Mouse (Mus musculus) forebrain, embryonic 11.5 days (tissue): Measurements from ENCODE around the gene Usp5. TPM values are rescaled to one million over a fixed set of nuclear protein-coding genes. Genes with fewer than 3 reads are reported as not detected.
"Not testable (repeated sequence)": the region's sequence is repeated elsewhere in the genome, so short reads cannot be mapped to it uniquely, and the experiment has no call there.

Source experiments
- ATAC-seq: fragments of 200-750 bp; cut with Nextera tagmentation; replicated peaks from 2 replicates; pipeline ENCODE4 v1.8.0; 2017; ENCODE audit warnings: moderate TSS enrichment; ENCODE audit not compliant: low FRiP score
- DNase-seq: peaks from one replicate; pipeline ENCODE4 v3.0.0-alpha.2; 2017; ENCODE audit warnings: low spot score
- H3K27ac ChIP-seq: fragments of 300-500 bp; sonication (generic); 2 replicates; pipeline ENCODE4 v1.5.1; 2014; ENCODE audit warnings: low read depth, low read length
- H3K27me3 ChIP-seq: fragments of 300-500 bp; sonication (generic); 2 replicates; pipeline ENCODE4 v1.6.1; 2014; ENCODE audit warnings: mild to moderate bottlenecking, low read length, mixed read lengths; ENCODE audit not compliant: control insufficient read depth, insufficient read depth
- H3K36me3 ChIP-seq: fragments of 300-500 bp; sonication (generic); 2 replicates; pipeline ENCODE4 v1.6.1; 2014; ENCODE audit warnings: mild to moderate bottlenecking, low read length, moderate library complexity, mixed read lengths; ENCODE audit not compliant: control insufficient read depth, insufficient read depth
- H3K4me1 ChIP-seq: fragments of 300-500 bp; sonication (generic); replicated peaks from 2 replicates; pipeline ENCODE4 v1.6.1; 2014; ENCODE audit warnings: low read length, mixed read lengths; ENCODE audit not compliant: control insufficient read depth, insufficient read depth
- H3K4me2 ChIP-seq: fragments of 300-500 bp; sonication (generic); 2 replicates; pipeline ENCODE4 v1.6.1; 2014; ENCODE audit warnings: low read depth, mild to moderate bottlenecking, low read length, moderate library complexity, mixed read lengths; ENCODE audit not compliant: severe bottlenecking
- H3K4me3 ChIP-seq: fragments of 300-500 bp; sonication (generic); 2 replicates; pipeline ENCODE4 v1.5.1; 2014; ENCODE audit warnings: low read depth, low read length
- H3K9ac ChIP-seq: fragments of 300-500 bp; sonication (generic); 2 replicates; pipeline ENCODE4 v1.6.1; 2014; ENCODE audit warnings: low read length
- H3K9me3 ChIP-seq: fragments of 300-500 bp; sonication (generic); 2 replicates; pipeline ENCODE4 v1.6.1; 2016; ENCODE audit warnings: low read length, mixed read lengths; ENCODE audit not compliant: control insufficient read depth
- WGBS: fragments of 180-500 bp; shearing (Covaris S2); extraction: QIAGEN DNeasy Blood & Tissue Kit; methylation state at CpG from one replicate; pipeline ENCODE4 v1.1.7; 2014; 5-methylcytosine and 5-hydroxymethylcytosine counted together
- polyA plus RNA-seq: library from polyadenylated mRNA; unstranded; fragments of >200 nt; fragmentation: Nextera tagmentation; extraction: Ambion mirVana; gene quantifications from 2 replicates; pipeline ENCODE4 v1.2.1, GENCODE M21; 2014

Usp5 gene
- polyA plus RNA-seq, 1 experiment from 2014 or later, result 182 TPM

- 90% methylated on average over 4 of the region's 4 CpGs for WGBS
- no peaks in the 10 kb centered on the region for H3K27me3 ChIP-seq
- peaks cover 21% of the 10 kb centered on the region for H3K4me1 ChIP-seq
- no peak overlapping the region for H3K4me2 ChIP-seq
- H3K4me3 ChIP-seq, result no peak overlapping the region
- H3K9me3 ChIP-seq, result no peaks in the 10 kb centered on the region
- ATAC-seq, result no peak
- no peak for DNase-seq
- H3K27ac ChIP-seq, result no peak overlapping the region
- H3K9ac ChIP-seq, result no peak overlapping the region
- peaks cover 11% of the 10 kb centered on the region; the same call in 1 of the 2 replicates for H3K36me3 ChIP-seq
Measured at GRCm38 (mm10) chr6:124811403-124811665, 17.9 kb downstream of the Usp5 start.

GRCm38 (mm10) chr6:124810566-124811402 lies 18.5 kb downstream of the Usp5 start:
- not testable (repeated sequence) for H3K9ac ChIP-seq, H3K9me3 ChIP-seq, H3K27ac ChIP-seq, H3K27me3 ChIP-seq, H3K4me3 ChIP-seq, ATAC-seq, DNase-seq, H3K4me2 ChIP-seq
- WGBS, result 81% methylated on average over 11 of the region's 11 CpGs
- H3K4me1 ChIP-seq, result peaks cover 21% of the 10 kb centered on the region
- H3K36me3 ChIP-seq, result peaks cover 11% of the 10 kb centered on the region; the same call in 1 of the 2 replicates

GRCm38 (mm10) chr6:124809775-124810538 lies 19.3 kb downstream of the Usp5 start:
- Histone ChIP-seq H3K36me3 (peaks cover 11% of the 10 kb centered on the region; the same call in 1 of the 2 replicates), H3K4me2 (peak overlapping the region; percentile 89), H3K4me1 (peaks cover 24% of the 10 kb centered on the region), H3K27me3 (no peaks in the 10 kb centered on the region), H3K9me3 (no peaks in the 10 kb centered on the region), H3K27ac (peak overlapping the region; percentile 50; the same call in 1 of the 2 replicates), H3K9ac (peak overlapping the region; percentile 58), H3K4me3 (peak overlapping the region; percentile 40)
- ATAC-seq (no peak), DNase-seq (no peak)
- 48% methylated on average over 14 of the region's 14 CpGs for WGBS

GRCm38 (mm10) chr6:124809052-124809774 lies 20.1 kb downstream of the Usp5 start:
- Histone ChIP-seq H3K4me3 (peak overlapping the region; percentile 40), H3K4me1 (peaks cover 20% of the 10 kb centered on the region), H3K9ac (peak overlapping the region; percentile 58), H3K9me3 (no peaks in the 10 kb centered on the region), H3K27ac (peak overlapping the region; percentile 75), H3K36me3 (peaks cover 11% of the 10 kb centered on the region; the same call in 1 of the 2 replicates), H3K4me2 (peak overlapping the region; percentile 89), H3K27me3 (no peaks in the 10 kb centered on the region)
- ATAC-seq (peak; percentile 16), DNase-seq (peak; percentile 92)
- WGBS, result 0% methylated on average over 32 of the region's 35 CpGs

GRCm38 (mm10) chr6:124808358-124809012 lies 20.8 kb downstream of the Usp5 start, which contains the start of gene Spsb2:
TSS of gene Spsb2 (plus strand) at chr6:124808661.
- DNase-seq (peak; percentile 86), ATAC-seq (peak; percentile 53)
- Histone ChIP-seq H3K27me3 (no peaks in the 10 kb centered on the region), H3K4me1 (peaks cover 20% of the 10 kb centered on the region), H3K9me3 (no peaks in the 10 kb centered on the region), H3K9ac (peak within 1 kb of the TSS; percentile 58), H3K4me3 (peak within 1 kb of the TSS; percentile 40), H3K27ac (peak within 1 kb of the TSS; percentile 75), H3K36me3 (peaks cover 11% of the 10 kb centered on the region; the same call in 1 of the 2 replicates), H3K4me2 (peak within 1 kb of the TSS; percentile 89)
- WGBS, result 3% methylated on average over 29 of the region's 29 CpGs

DNA sequence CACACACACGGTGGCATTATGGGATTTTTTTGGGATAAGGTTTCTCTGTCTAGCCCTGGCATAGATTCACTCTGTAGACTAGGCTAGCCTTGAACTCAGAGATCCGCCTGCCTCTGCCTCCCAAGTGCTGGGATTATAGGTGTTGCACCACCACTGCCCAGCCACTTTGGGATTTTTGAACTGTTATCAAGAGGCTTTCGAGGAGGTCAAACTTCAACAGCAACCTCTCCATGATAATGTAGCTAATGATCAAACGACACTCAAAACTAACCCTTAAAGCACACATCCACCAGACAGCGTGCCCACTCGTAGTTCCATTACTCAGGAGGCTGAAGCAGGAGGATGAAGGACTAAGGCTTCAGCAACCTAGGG lies 21.3 kb downstream of the Usp5 start:
- 87% methylated on average over 6 of the region's 6 CpGs for WGBS
- H3K4me1 ChIP-seq, result peaks cover 20% of the 10 kb centered on the region

GRCm38 (mm10) chr6:124807366-124807765 lies 21.9 kb downstream of the Usp5 start:
- no peaks in the 10 kb centered on the region for H3K9me3 ChIP-seq
- no peak overlapping the region for H3K9ac ChIP-seq
- H3K36me3 ChIP-seq, result peaks cover 11% of the 10 kb centered on the region; the same call in 1 of the 2 replicates
- H3K4me2 ChIP-seq, result no peak overlapping the region
- H3K27me3 ChIP-seq, result no peaks in the 10 kb centered on the region
- DNase-seq, result peak; percentile 45
- H3K27ac ChIP-seq, result no peak overlapping the region
- no peak for ATAC-seq
- H3K4me3 ChIP-seq, result no peak overlapping the region
- H3K4me1 ChIP-seq, result peaks cover 16% of the 10 kb centered on the region
- 86% methylated on average over 4 of the region's 4 CpGs for WGBS

More for the DNA sequence above, 21.3 kb downstream of the Usp5 start:
- Histone ChIP-seq H3K4me3 (peak overlapping the region; percentile 40; the same call in 1 of the 2 replicates), H3K27ac (no peak overlapping the region), H3K9ac (no peak overlapping the region; the same call in 1 of the 2 replicates), H3K27me3 (no peaks in the 10 kb centered on the region), H3K36me3 (peaks cover 11% of the 10 kb centered on the region; the same call in 1 of the 2 replicates), H3K9me3 (no peaks in the 10 kb centered on the region), H3K4me2 (peak overlapping the region; percentile 89)
- DNase-seq (no peak), ATAC-seq (no peak)
